Mouse (Mus musculus) heart, adult 10 weeks (tissue): ENCODE measurements around the gene Nrg4. TPM values are rescaled to one million over a fixed set of nuclear protein-coding genes. Genes with fewer than 3 reads are reported as not detected.

Source experiments
- polyA plus RNA-seq: library from polyadenylated mRNA; stranded (reverse); fragments of 350-450 nt; fragmentation: Illumina TruSeq; extraction: RNeasy Lipid Tissue Mini Kit (QIAGEN cat#74804); gene quantifications from one replicate; pipeline ENCODE4 v1.2.3, GENCODE M21; 2014; ENCODE audit warnings: low read depth, low replicate concordance

Nrg4 gene
- 3.4 TPM for polyA plus RNA-seq

DNA sequence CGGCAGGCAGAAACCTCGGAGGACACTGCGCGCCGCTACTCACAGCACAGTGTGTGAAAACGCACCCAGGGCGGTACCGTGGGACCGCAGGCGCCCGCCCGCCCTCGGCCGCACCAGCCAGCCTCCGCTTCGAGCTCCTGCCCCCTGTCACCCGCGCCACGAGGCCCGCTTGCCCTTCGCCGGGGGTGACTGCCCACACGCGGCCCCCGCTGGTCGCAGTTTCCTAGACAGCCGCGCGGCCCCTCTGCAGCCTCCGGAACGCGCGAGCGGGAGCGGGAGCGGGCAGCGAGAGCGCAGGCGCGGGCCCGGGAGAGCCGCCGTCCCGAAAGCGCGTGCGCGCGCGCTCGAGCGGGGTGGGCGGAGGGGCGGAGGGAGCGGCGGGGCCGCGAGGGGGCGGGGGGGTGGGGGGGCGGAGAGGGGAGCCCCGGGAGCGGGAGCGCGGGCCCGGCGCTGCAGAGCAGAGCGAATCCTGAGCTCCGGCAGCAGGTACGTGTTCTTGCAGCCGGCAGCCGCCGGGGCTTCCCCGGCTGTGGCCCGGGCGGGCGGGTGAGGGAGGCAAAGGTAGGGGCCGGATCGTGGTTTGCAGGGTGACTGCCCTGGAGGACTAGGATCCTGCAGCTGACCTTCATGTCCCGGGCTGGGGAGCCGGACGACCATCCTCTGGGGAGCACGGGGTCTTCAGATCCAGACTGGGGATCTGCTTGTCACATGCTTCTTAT is at the start of gene Nrg4, which contains the start of gene Tmem266:
Gene Nrg4 (minus strand): TSS at position 330 of the 719 bp plus-strand sequence.
Gene Tmem266 (plus strand): TSS at position 399 of the 719 bp plus-strand sequence.

DNA sequence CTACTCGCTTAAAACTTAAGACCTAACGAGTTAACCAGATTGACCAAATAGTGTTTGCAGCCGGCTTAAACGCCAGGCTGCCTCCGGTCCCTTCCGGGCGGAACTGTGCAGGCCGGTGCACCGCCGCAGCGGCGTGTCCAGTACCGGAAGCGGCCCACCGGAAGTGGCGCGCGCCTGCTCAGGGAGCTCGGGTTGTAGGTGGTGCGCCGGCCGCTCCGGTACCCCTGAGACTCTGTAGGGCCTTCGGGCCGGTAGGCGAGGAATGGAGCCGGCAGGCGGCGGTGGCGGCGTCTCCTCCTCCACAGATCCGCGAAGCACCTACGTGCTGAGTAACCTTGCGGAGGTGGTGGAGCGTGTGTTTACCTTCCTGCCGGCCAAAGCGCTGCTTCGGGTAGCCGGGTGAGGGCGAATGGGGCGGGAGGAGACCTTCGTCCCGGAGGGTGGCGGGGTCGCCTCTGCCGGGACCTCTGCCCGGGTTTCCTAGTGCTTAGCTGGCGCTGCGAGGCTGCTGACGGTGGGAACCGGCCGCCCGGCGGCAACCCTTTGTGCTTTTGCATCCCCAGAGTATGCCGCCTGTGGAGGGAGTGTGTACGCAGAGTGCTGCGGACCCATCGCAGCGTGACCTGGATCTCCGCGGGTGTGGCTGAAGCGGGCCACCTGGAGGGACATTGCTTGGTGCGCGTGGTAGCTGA is 117.7 kb downstream of the Nrg4 start, which contains the start of gene Fbxo22:
Gene Fbxo22 (plus strand): TSS at position 136 of the 692 bp plus-strand sequence.

Other genes starting within 250 kb of the Nrg4 start
- gene Ube2q2, start 178.0 kb downstream of the Nrg4 start, polyA plus RNA-seq = 29.4 TPM
- gene Fbxo22, start 117.9 kb downstream of the Nrg4 start, polyA plus RNA-seq = 37.9 TPM
- 3.1 TPM for gene Tmem266, start 69 bp upstream of the Nrg4 start, polyA plus RNA-seq
- gene Etfa, start 185.4 kb upstream of the Nrg4 start, polyA plus RNA-seq = 1,061 TPM
- gene Isl2, start 211.8 kb upstream of the Nrg4 start, polyA plus RNA-seq = not detected